17 mouse cellular contexts compared by ENCODE assay signal in the genomic region with DNA sequence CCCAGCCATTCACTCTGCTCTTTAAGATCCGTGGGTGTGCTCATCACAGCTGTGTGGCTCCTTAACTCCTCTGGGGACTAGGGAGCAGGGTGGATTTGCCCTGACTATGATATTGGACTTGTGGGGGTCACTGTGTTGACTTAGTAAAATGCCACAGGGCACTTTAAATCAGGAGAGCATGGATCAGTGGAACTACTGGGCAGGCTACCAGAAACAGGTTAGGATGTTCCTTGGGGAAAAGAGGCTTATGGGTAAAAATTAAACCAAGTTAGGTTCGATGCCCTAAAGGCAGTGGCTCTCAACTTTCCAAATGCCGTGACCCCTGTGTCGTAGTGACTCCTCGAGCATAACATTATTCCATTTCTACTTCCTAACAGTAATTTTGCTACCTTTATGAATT. TPM values are rescaled to one million over a fixed set of nuclear protein-coding genes. Genes with fewer than 3 reads are reported as not detected.
"Had no signal": no experiment of that assay in that cellular context is flagged by ENCODE, and none has a peak within 500 bp of the region (broad histone marks: within the 10 kb centered on the region; RNA-seq: fewer than 3 reads in every experiment).

No protein-coding gene starts in this region.

- H3K9ac ChIP-seq: limb, embryonic 13.5 days; liver, embryonic 14.5 days; lung, embryonic 14.5 days; midbrain, embryonic 12.5 days; midbrain, embryonic 15.5 days; neural tube, embryonic 12.5 days; neural tube, embryonic 15.5 days; stomach, embryonic 15.5 days had no signal

- H3K36me3 ChIP-seq: limb, embryonic 10.5 days; limb, embryonic 13.5 days; midbrain, embryonic 12.5 days; midbrain, embryonic 15.5 days; neural tube, embryonic 12.5 days; neural tube, embryonic 15.5 days; stomach, embryonic 15.5 days had no signal

- H3K27me3 ChIP-seq: limb, embryonic 13.5 days; midbrain, embryonic 12.5 days; midbrain, embryonic 15.5 days; neural tube, embryonic 12.5 days; neural tube, embryonic 15.5 days; stomach, embryonic 15.5 days had no signal

- H3K4me3 ChIP-seq: limb, embryonic 10.5 days; limb, embryonic 13.5 days; midbrain, embryonic 12.5 days; midbrain, embryonic 15.5 days; neural tube, embryonic 12.5 days; neural tube, embryonic 15.5 days; stomach, embryonic 15.5 days had no signal

- H3K27ac ChIP-seq: limb, embryonic 10.5 days; limb, embryonic 13.5 days; liver, embryonic 14.5 days; macrophage; midbrain, embryonic 12.5 days; midbrain, embryonic 15.5 days; neural tube, embryonic 12.5 days; neural tube, embryonic 15.5 days; stomach, embryonic 15.5 days had no signal

- H3K4me1 ChIP-seq: midbrain, embryonic 15.5 days; neural tube, embryonic 12.5 days; neural tube, embryonic 15.5 days had no signal

- DNase-seq: liver, postnatal 0 days; lung, embryonic 14.5 days; retina, postnatal 1 day; right cerebral cortex, postnatal 25 days; spleen, adult 18-20 months; thymus, postnatal 36 days had no signal

RNA-seq across cellular contexts. Expression of a gene that starts 38.8 kb away (rescaled TPM):
- total RNA-seq: megakaryocyte, adult 5-6 weeks had no signal
- polyA plus RNA-seq: liver, embryonic 11.5 days; liver, postnatal 0 days had no signal
